Mouse (Mus musculus) embryonic facial prominence, embryonic 15.5 days (tissue): ENCODE results near the gene Klhl6. TPM values are rescaled to one million over a fixed set of nuclear protein-coding genes. Genes with fewer than 3 reads are reported as not detected.
A peak's percentile ranks its signal among the peaks of the same experiment; 100 is the strongest.
"Not testable (repeated sequence)": the region's sequence is repeated elsewhere in the genome, so short reads cannot be mapped to it uniquely, and the experiment has no call there.

Source experiments
- ATAC-seq: fragments of 200-750 bp; cut with Nextera tagmentation; 2 replicates; pipeline ENCODE4 v1.8.0; 2017; ENCODE audit warnings: low read depth, moderate TSS enrichment; ENCODE audit not compliant: insufficient number of reproducible peaks, low FRiP score, low TSS enrichment
- H3K27ac ChIP-seq: fragments of 300-500 bp; sonication (generic); replicated peaks from 2 replicates; pipeline ENCODE4 v1.5.1; 2015; ENCODE audit warnings: mild to moderate bottlenecking, inconsistent platforms
- H3K27me3 ChIP-seq: fragments of 300-500 bp; sonication (generic); 2 replicates; pipeline ENCODE4 v1.6.1; 2015; ENCODE audit warnings: inconsistent platforms
- H3K36me3 ChIP-seq: fragments of 300-500 bp; sonication (generic); 2 replicates; pipeline ENCODE4 v1.6.1; 2015; ENCODE audit warnings: mild to moderate bottlenecking, inconsistent platforms
- H3K4me1 ChIP-seq: fragments of 300-500 bp; sonication (generic); 2 replicates; pipeline ENCODE4 v1.6.1; 2015; ENCODE audit warnings: inconsistent platforms
- H3K4me2 ChIP-seq: fragments of 300-500 bp; sonication (generic); replicated peaks from 2 replicates; pipeline ENCODE4 v1.6.1; 2015; ENCODE audit warnings: mild to moderate bottlenecking, inconsistent platforms
- H3K4me3 ChIP-seq: fragments of 300-500 bp; sonication (generic); replicated peaks from 2 replicates; pipeline ENCODE4 v1.5.1; 2015; ENCODE audit warnings: mild to moderate bottlenecking, inconsistent platforms
- H3K9ac ChIP-seq: fragments of 300-500 bp; sonication (generic); 2 replicates; pipeline ENCODE4 v1.6.1; 2015; ENCODE audit warnings: inconsistent platforms
- H3K9me3 ChIP-seq: fragments of 300-500 bp; sonication (generic); replicated peaks from 2 replicates; pipeline ENCODE4 v1.6.1; 2016; ENCODE audit warnings: inconsistent platforms
- WGBS: fragments of 180-500 bp; shearing (Covaris S2); methylation state at CpG from one replicate; pipeline ENCODE4 v1.1.7; 2015; 5-methylcytosine and 5-hydroxymethylcytosine counted together
- polyA plus RNA-seq: library from polyadenylated mRNA; unstranded; fragments of >200 nt; fragmentation: Nextera tagmentation; extraction: Ambion mirVana; gene quantifications from 2 replicates; pipeline ENCODE4 v1.2.1, GENCODE M21; 2015

Klhl6 gene
- 6.3 and 8.0 TPM in 2 replicates for polyA plus RNA-seq

DNA sequence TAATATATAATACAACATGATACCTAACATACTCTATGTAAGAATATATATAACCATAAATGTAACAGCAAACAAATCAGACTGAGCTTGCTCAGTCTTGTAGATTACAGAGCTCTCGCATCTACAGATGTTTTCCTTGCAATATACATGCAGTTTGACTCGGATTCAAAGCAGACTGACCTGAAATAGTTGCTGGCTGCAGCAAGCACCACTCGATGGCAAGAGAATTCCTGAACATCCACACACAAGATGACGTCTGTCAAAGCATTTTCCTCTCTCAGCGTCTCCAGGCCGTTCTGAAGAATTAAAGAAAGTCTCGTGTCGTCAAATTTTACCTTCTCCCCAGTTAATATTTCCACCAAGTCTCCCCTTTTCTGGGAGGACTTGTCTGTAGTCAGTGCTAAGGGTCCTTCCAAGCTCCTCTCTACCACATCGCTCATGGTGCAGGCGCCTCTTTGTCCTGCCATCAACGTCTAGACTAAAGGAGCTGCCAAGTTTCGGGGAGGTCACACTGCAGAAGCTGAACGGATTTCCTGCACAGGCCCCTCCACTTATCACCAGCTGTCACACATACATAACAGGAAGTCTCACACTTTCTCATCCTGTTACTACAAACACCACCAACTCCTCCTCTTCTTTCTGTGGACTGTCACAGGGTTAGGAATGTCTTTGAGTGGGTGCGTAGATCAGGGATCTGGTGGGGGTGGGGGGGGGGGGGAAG is at the start of gene Klhl6:
Klhl6 (minus strand) TSS at position 501 of the 721 bp plus-strand sequence.
- H3K4me3 ChIP-seq = no peak within 1 kb of the TSS
- ATAC-seq = no peak
- H3K27ac ChIP-seq = no peak within 1 kb of the TSS

DNA sequence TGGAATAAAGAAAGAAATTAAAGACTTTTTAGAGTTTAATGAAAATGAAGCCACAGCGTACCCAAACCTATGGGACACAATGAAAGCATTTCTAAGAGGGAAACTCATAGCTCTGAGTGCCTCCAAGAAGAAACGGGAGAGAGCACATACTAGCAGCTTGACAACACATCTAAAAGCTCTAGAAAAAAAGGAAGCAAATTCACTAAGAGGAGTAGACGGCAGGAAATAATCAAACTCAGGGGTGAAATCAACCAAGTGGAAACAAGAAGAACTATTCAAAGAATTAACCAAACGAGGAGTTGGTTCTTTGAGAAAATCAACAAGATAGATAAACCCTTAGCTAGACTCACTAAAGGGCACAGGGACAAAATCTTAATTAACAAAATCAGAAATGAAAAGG is 44.4 kb upstream of the Klhl6 start:
- not testable (repeated sequence) for H3K36me3 ChIP-seq, H3K27ac ChIP-seq, H3K9ac ChIP-seq, H3K9me3 ChIP-seq, H3K4me2 ChIP-seq, H3K4me1 ChIP-seq, ATAC-seq, H3K27me3 ChIP-seq, H3K4me3 ChIP-seq
- WGBS = 85% methylated on average over 1 of the region's 4 CpGs

More for the DNA sequence above, at the start of gene Klhl6:
- no peaks in the 10 kb centered on the region for H3K4me1 ChIP-seq
- no peaks in the 10 kb centered on the region for H3K36me3 ChIP-seq
- H3K9ac ChIP-seq = no peak within 1 kb of the TSS
- H3K4me2 ChIP-seq = no peak within 1 kb of the TSS
- WGBS = 56% methylated on average over 14 of the region's 14 CpGs
- no peaks in the 10 kb centered on the region for H3K27me3 ChIP-seq
- H3K9me3 ChIP-seq = no peaks in the 10 kb centered on the region

- Histone ChIP-seq H3K9me3 (no peaks in the 10 kb centered on the region), H3K4me2 (no peak overlapping the region), H3K27me3 (no peaks in the 10 kb centered on the region), H3K4me1 (no peaks in the 10 kb centered on the region), H3K9ac (no peak overlapping the region), H3K27ac (no peak overlapping the region), H3K4me3 (no peak overlapping the region), H3K36me3 (no peaks in the 10 kb centered on the region)
- no peak for ATAC-seq
- WGBS = 100% methylated on average over 1 of the region's 1 CpGs
These were observed 40.0 kb upstream of the Klhl6 start for GRCm38 (mm10) chr16:20022821-20023220.

GRCm38 (mm10) chr16:20021848-20022247 is 39.0 kb upstream of the Klhl6 start:
- H3K4me2 ChIP-seq = no peak overlapping the region
- no peak overlapping the region for H3K4me3 ChIP-seq
- 81% methylated on average over 2 of the region's 2 CpGs for WGBS
- no peak for ATAC-seq
- H3K36me3 ChIP-seq = no peaks in the 10 kb centered on the region
- H3K4me1 ChIP-seq = no peaks in the 10 kb centered on the region
- no peak overlapping the region for H3K27ac ChIP-seq
- no peak overlapping the region for H3K9ac ChIP-seq
- no peaks in the 10 kb centered on the region for H3K27me3 ChIP-seq
- no peaks in the 10 kb centered on the region for H3K9me3 ChIP-seq

GRCm38 (mm10) chr16:20012647-20013046 is 29.8 kb upstream of the Klhl6 start:
- no peak overlapping the region for H3K4me2 ChIP-seq
- H3K4me1 ChIP-seq = no peaks in the 10 kb centered on the region
- no peak for ATAC-seq
- no peaks in the 10 kb centered on the region for H3K27me3 ChIP-seq
- no peaks in the 10 kb centered on the region for H3K9me3 ChIP-seq
- no peak overlapping the region for H3K9ac ChIP-seq
- no peaks in the 10 kb centered on the region for H3K36me3 ChIP-seq
- no peak overlapping the region for H3K27ac ChIP-seq
- H3K4me3 ChIP-seq = no peak overlapping the region

- no peak overlapping the region for H3K27ac ChIP-seq
- H3K9me3 ChIP-seq = no peaks in the 10 kb centered on the region
- H3K36me3 ChIP-seq = no peaks in the 10 kb centered on the region
- H3K4me1 ChIP-seq = no peaks in the 10 kb centered on the region
- ATAC-seq = no peak
- H3K4me2 ChIP-seq = no peak overlapping the region
- H3K4me3 ChIP-seq = no peak overlapping the region
- WGBS = 45% methylated on average over 1 of the region's 1 CpGs
- H3K9ac ChIP-seq = no peak overlapping the region
- H3K27me3 ChIP-seq = no peaks in the 10 kb centered on the region
These were observed 23.2 kb upstream of the Klhl6 start for GRCm38 (mm10) chr16:20006066-20006465.

GRCm38 (mm10) chr16:20000286-20000685 is 17.4 kb upstream of the Klhl6 start:
- not testable (repeated sequence) for H3K9me3 ChIP-seq, H3K36me3 ChIP-seq, H3K4me1 ChIP-seq, ATAC-seq, H3K27ac ChIP-seq, H3K4me3 ChIP-seq, H3K27me3 ChIP-seq, H3K4me2 ChIP-seq, H3K9ac ChIP-seq
- WGBS = 89% methylated on average over 8 of the region's 8 CpGs

- H3K27ac ChIP-seq = peak overlapping the region; percentile 11; the same call in 1 of the 2 replicates
- H3K36me3 ChIP-seq = no peaks in the 10 kb centered on the region
- H3K4me2 ChIP-seq = no peak overlapping the region
- no peaks in the 10 kb centered on the region for H3K27me3 ChIP-seq
- no peaks in the 10 kb centered on the region for H3K4me1 ChIP-seq
- H3K9me3 ChIP-seq = no peaks in the 10 kb centered on the region
- 84% methylated on average over 7 of the region's 7 CpGs for WGBS
- H3K4me3 ChIP-seq = no peak overlapping the region
- no peak overlapping the region for H3K9ac ChIP-seq
- no peak for ATAC-seq
These were observed 14.8 kb upstream of the Klhl6 start for GRCm38 (mm10) chr16:19997616-19998015.

DNA sequence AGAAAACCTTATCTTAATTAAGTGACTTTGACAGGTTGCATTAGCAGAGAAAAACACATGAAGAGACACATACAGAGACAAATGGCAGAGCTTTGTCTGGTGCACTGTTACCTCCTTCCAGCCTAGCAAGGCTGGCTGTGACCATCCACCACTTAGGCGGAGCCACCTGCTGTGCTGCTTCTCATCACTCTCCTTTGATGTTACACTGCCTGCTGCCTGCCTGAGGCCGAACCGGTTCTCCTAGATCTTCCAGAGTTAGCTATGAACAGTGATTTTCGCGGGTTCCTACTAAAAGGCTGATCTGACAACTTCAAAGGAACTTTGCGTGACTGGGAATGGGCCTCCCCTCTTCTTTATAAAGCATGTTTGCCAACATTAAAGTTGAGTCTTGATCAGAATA is 14.1 kb upstream of the Klhl6 start:
- H3K9ac ChIP-seq, H3K27me3 ChIP-seq, H3K9me3 ChIP-seq, H3K4me1 ChIP-seq, H3K4me2 ChIP-seq, H3K4me3 ChIP-seq, H3K36me3 ChIP-seq, ATAC-seq, H3K27ac ChIP-seq: not testable (repeated sequence)
- 13% methylated on average over 6 of the region's 6 CpGs for WGBS

GRCm38 (mm10) chr16:19995818-19996217 is 13.0 kb upstream of the Klhl6 start:
- no peaks in the 10 kb centered on the region for H3K9me3 ChIP-seq
- ATAC-seq = no peak
- no peaks in the 10 kb centered on the region for H3K27me3 ChIP-seq
- H3K27ac ChIP-seq = no peak overlapping the region
- H3K9ac ChIP-seq = no peak overlapping the region
- no peaks in the 10 kb centered on the region for H3K4me1 ChIP-seq
- H3K4me3 ChIP-seq = no peak overlapping the region
- no peak overlapping the region for H3K4me2 ChIP-seq
- H3K36me3 ChIP-seq = no peaks in the 10 kb centered on the region

GRCm38 (mm10) chr16:19993278-19993677 is 10.4 kb upstream of the Klhl6 start:
- Histone ChIP-seq H3K27ac (no peak overlapping the region), H3K36me3 (no peaks in the 10 kb centered on the region), H3K9ac (no peak overlapping the region), H3K9me3 (no peaks in the 10 kb centered on the region), H3K4me2 (no peak overlapping the region), H3K4me3 (no peak overlapping the region), H3K27me3 (no peaks in the 10 kb centered on the region), H3K4me1 (no peaks in the 10 kb centered on the region)
- no peak for ATAC-seq
- WGBS = 90% methylated on average over 3 of the region's 3 CpGs

DNA sequence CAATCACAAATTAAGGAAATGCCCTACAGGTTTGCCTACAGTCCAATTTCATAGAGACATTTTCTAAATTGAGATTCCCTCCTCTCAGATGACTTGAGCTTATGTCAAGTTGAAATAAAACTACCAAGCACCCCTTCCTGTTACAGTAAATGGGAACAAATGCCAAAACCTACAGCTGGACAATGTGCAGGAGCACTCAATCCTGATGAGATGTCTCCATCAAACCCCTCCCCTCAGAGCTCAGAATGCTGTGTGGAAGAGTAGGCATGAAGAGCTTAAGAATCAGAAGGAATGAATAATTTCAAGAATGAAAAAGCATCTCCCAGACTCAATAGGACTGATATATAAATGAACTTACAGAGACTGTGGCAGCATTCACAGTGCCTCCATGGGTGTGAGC is 7.7 kb upstream of the Klhl6 start:
- no peaks in the 10 kb centered on the region for H3K27me3 ChIP-seq
- no peak overlapping the region for H3K9ac ChIP-seq
- H3K4me1 ChIP-seq = no peaks in the 10 kb centered on the region
- no peak overlapping the region for H3K27ac ChIP-seq
- no peak for ATAC-seq
- H3K4me2 ChIP-seq = no peak overlapping the region
- H3K4me3 ChIP-seq = no peak overlapping the region
- no peaks in the 10 kb centered on the region for H3K9me3 ChIP-seq
- H3K36me3 ChIP-seq = no peaks in the 10 kb centered on the region
